Mouse (Mus musculus): ENCODE data around the gene Gm12830.

- TF ChIP-seq POLR2A (IDR thresholded peaks at IDR 0.05; ENCODE audit: borderline replicate concordance, low read depth, low read length) (no peak), CTCF (IDR thresholded peaks at IDR 0.05; ENCODE audit: low read depth, low read length) (no peak)
Measured at GRCm38 (mm10) chr4:114797254-114797914, 24.1 kb upstream of the Gm12830 start.

Measured in bone marrow macrophage, adult 2 months (primary cell).